Mouse (Mus musculus): Measurements from ENCODE around the gene 1700088E04Rik.

Gene 1700088E04Rik

DNA sequence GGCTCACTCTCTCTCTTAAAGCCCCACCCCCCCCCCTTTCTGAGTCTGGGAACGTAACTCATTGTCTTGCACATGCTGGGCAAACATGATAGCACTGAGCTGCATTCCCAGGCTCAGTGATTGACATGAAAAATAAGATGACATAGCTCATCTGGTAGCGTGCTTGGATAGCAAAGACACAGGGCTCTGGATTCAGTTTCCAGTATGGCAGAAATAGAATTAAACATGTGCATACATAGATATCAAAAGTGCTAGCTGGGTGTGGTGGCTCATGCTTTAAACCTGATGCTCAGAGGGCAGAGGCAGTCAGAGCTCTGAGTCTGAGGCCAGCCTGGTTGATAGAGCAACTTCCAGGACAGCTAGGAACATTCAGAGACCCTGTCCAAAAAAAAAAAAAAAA lies 35.2 kb downstream of the 1700088E04Rik start:
- in situ Hi-C loops (cut with MboI; ENCODE audit: unreplicated experiment in 2 of 2), result no loop called here

- in situ Hi-C loops (cut with MboI; ENCODE audit: unreplicated experiment in 2 of 2), result no loop called here
Observed at GRCm38 (mm10) chr15:79103264-79103663, 37.8 kb downstream of the 1700088E04Rik start.

DNA sequence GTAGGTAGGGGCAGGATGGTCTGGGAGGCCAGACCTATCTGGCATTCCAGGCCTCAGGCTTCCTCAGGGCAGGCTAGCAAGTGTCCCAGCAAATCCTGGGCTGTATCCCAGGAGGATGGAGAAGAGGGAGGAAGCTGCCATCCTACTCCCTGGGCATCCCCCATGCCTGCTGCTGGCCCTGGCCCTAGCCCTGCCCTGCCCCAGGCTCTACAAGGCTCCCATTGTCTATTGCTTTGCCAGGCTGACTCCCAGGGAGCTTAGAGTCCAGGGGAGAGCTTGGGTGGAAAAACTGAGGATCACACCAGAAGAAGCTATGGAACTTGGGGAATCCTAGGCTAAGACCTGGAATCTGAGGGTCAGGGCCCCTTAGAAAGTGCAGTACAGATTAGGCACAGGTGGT lies 39.5 kb downstream of the 1700088E04Rik start:
- in situ Hi-C loops (cut with MboI; ENCODE audit: unreplicated experiment in 2 of 2), result no loop called here

DNA sequence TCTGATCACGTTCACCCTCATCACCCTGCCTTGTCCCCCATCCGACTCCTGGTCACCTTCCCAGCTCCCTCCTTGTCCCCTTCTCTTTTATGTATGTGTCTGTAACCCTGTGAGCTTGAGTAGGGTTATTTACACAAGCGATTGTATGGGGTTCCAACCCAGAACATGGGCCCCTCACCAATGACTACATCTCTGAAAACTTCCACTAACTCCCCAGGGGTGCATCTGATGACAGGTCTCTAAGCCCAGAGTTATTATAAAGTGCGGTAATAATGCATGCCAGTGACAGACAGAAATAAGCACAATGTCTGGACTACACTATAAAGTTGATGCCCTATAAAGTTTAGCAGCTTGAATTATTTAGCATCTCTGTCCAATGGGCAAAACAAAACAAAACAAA lies 40.7 kb downstream of the 1700088E04Rik start:
- in situ Hi-C loops (cut with MboI; ENCODE audit: unreplicated experiment in 2 of 2), result no loop called here

DNA sequence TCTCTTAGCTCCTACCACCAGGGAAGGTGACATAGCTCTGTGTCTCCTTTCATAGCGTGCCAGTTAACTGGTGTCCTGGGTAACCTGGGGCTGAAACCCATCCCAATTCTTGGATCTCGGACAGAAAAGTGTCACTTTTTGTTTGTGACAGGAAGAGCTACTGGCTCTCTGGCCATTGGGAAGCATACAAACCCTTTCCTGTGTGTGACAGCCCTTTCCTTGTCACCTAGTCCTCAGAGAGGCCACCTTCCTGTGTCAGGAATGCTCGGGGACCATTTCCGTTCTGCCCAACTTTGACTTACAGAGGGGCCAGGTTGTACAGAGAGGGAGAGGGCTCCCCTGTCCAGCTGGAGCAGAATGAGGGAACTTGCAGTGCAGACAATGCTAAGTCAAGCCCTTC lies 41.6 kb downstream of the 1700088E04Rik start:
- in situ Hi-C loops (cut with MboI; ENCODE audit: unreplicated experiment in 2 of 2), result no loop called here

GRCm38 (mm10) chr15:79098868-79099267 lies 42.2 kb downstream of the 1700088E04Rik start:
- in situ Hi-C loops (cut with MboI; ENCODE audit: unreplicated experiment in 2 of 2), result no loop called here

GRCm38 (mm10) chr15:79098220-79098619 lies 42.8 kb downstream of the 1700088E04Rik start:
- in situ Hi-C loops (cut with MboI; ENCODE audit: unreplicated experiment in 2 of 2), result no loop called here

DNA sequence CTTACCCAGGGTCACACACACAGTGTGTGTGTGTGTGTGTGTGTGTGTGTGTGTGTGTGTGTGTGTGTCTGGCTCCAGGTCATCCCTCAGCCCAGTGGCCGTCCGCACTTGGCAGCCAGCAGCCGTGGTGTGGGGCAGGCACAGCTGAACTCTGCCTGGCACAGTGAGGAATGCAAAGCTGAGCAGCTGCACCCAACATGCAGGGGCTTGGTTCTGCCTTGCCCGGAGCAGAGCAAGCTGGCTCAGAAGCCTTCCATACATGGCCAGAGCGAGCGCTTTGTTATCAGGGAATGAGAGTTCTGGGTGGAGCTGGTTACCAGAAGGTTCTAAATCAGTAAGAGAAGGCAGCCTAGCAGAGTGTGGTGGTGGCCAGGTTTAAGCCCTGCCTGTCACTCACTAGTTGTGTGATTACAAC lies 43.4 kb downstream of the 1700088E04Rik start:
- in situ Hi-C loops (cut with MboI; ENCODE audit: unreplicated experiment in 2 of 2), result no loop called here

DNA sequence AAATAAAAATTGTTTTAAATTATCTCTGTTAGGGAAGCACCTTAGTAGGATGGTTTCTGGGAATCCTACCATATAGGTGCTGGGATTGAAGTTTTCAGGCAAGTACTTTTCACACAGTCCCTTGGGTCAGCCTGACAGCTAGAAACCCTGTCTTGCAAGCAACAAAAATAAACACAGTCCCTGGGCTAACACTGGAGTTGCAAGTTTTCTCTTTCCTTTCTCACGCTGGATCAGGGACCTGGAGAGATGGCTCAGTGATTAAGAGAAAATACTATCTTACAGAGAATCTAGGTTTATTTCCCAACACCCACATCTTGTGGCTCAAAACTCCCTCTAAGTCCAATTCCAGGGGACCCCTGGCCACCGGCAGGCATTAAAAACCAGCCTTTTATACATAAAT lies 43.9 kb downstream of the 1700088E04Rik start:
- in situ Hi-C loops (cut with MboI; ENCODE audit: unreplicated experiment in 2 of 2), result no loop called here

GRCm38 (mm10) chr15:79096556-79096955 lies 44.5 kb downstream of the 1700088E04Rik start:
- in situ Hi-C loops (cut with MboI; ENCODE audit: unreplicated experiment in 2 of 2), result no loop called here

- in situ Hi-C loops (cut with MboI; ENCODE audit: unreplicated experiment in 2 of 2), result no loop called here
Observed at GRCm38 (mm10) chr15:79095483-79095882, 45.6 kb downstream of the 1700088E04Rik start.

DNA sequence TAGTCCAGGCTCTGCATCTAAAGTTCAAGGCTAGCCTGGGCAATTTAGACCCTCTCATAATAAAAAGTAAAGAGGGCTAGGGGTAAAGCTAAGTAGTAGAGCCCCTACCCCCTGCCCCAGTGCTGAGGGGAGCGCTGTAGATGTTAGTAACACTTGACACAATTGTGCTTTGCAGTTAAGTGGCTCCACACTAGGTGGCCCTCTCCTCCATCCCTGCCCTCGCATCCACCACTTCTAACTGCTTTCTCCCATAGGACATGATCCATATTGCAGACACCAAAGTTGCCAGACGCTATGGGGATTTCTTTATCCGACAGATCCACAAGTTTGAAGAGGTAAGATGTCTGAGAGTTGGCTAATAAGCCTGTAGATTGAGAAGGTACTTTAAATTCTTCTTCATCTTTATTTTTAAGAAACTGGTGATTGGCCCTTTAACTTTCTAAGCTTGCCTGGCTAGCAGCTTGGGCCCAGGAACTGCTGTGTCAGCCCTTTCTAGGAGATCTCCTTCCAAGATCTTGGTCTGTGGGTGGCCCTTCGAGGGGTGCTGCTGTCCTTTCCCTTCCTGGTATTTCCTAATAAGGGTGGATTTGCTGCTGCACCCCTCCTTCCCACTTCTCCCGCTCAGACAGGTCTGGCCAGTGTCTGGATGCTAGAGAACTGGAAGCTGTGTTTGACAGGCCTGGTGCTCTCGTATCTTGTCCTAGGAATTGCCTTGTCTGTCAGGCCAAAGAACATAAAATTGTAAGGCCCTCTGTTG lies 47.8 kb downstream of the 1700088E04Rik start:
- in situ Hi-C loops (cut with MboI; ENCODE audit: unreplicated experiment in 2 of 2), result no loop called here

- in situ Hi-C loops (cut with MboI; ENCODE audit: unreplicated experiment in 2 of 2), result no loop called here
Observed at GRCm38 (mm10) chr15:79092284-79092683, 48.8 kb downstream of the 1700088E04Rik start.

DNA sequence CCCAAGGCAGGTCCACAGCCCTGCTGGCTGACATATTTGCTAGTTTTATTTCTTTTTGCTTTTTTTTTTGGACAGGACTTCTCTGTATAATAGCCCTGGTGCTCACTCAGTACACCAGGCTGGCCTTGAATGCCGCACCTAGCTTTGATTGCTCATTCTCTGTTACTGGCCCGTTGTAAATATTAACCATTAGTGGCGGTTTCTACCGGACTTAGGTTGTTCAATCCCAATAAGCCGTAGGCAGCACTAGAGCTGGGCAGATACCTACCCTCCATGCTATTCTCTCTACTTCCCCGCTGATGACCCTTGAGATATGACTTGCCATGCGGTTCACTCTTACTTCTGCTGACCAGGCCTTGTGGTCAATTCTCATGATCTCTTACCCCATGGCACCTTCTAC lies 61.5 kb downstream of the 1700088E04Rik start:
- in situ Hi-C loops (cut with MboI; ENCODE audit: unreplicated experiment in 2 of 2), result no loop called here
